Mouse (Mus musculus) lung, postnatal 0 days (tissue): ENCODE results near the gene Gm49337. TPM values are rescaled to one million over a fixed set of nuclear protein-coding genes. Genes with fewer than 3 reads are reported as not detected.
A peak's percentile ranks its signal among the peaks of the same experiment; 100 is the strongest.

Experiments used
- ATAC-seq: fragments of 200-750 bp; cut with Nextera tagmentation; 2 replicates; pipeline ENCODE4 v1.8.0; 2017; ENCODE audit warnings: moderate library complexity
- DNase-seq: peaks from one replicate; pipeline ENCODE4 v3.0.0-alpha.2; 2016; ENCODE audit warnings: low spot score
- H3K27ac ChIP-seq: fragments of 300-500 bp; sonication (generic); 2 replicates; pipeline ENCODE4 v1.5.1; 2014; ENCODE audit warnings: antibody characterized with exemption, mild to moderate bottlenecking, low read length, mixed read lengths
- H3K27me3 ChIP-seq: fragments of 300-500 bp; sonication (generic); replicated peaks from 2 replicates; pipeline ENCODE4 v1.6.1; 2014; ENCODE audit warnings: low read length, mixed read lengths; ENCODE audit not compliant: insufficient read depth
- H3K36me3 ChIP-seq: fragments of 300-500 bp; sonication (generic); 2 replicates; pipeline ENCODE4 v1.6.1; 2014; ENCODE audit warnings: low read length, mixed read lengths; ENCODE audit not compliant: insufficient read depth
- H3K4me1 ChIP-seq: fragments of 300-500 bp; sonication (generic); 2 replicates; pipeline ENCODE4 v1.6.1; 2014; ENCODE audit warnings: antibody characterized with exemption, low read depth, low read length, mixed read lengths; ENCODE audit not compliant: insufficient read depth
- H3K4me2 ChIP-seq: fragments of 300-500 bp; sonication (generic); replicated peaks from 2 replicates; pipeline ENCODE4 v1.6.1; 2014; ENCODE audit warnings: low read depth, mild to moderate bottlenecking, low read length, moderate library complexity, mixed read lengths
- H3K4me3 ChIP-seq: fragments of 300-500 bp; sonication (generic); 2 replicates; pipeline ENCODE4 v1.5.1; 2014; ENCODE audit warnings: low read depth, low read length
- H3K9ac ChIP-seq: fragments of 300-500 bp; sonication (generic); replicated peaks from 2 replicates; pipeline ENCODE4 v1.6.1; 2014; ENCODE audit warnings: low read depth, mild to moderate bottlenecking
- H3K9me3 ChIP-seq: fragments of 300-500 bp; sonication (generic); 2 replicates; pipeline ENCODE4 v1.6.1; 2016; ENCODE audit warnings: low read length, mixed read lengths
- CTCF ChIP-seq: IDR thresholded peaks from 2 replicates; pipeline ENCODE4 v1.5.1; 2016; ENCODE audit warnings: antibody characterized with exemption, mild to moderate bottlenecking
- EP300 ChIP-seq: IDR thresholded peaks from 2 replicates; pipeline ENCODE4 v1.6.1; 2016; ENCODE audit warnings: antibody characterized with exemption, mild to moderate bottlenecking, control low read depth
- WGBS: fragments of 180-500 bp; shearing (Covaris S2); extraction: QIAGEN DNeasy Blood & Tissue Kit; methylation state at CpG from one replicate; pipeline ENCODE4 v1.1.7; 2014; 5-methylcytosine and 5-hydroxymethylcytosine counted together
- polyA plus RNA-seq: library from polyadenylated mRNA; unstranded; fragments of >200 nt; fragmentation: Nextera tagmentation; extraction: Ambion mirVana; gene quantifications from 2 replicates; pipeline ENCODE4 v1.2.1, GENCODE M21; 2015

Gm49337 gene
- polyA plus RNA-seq, 1 experiment from 2014 or later: not detected

DNA sequence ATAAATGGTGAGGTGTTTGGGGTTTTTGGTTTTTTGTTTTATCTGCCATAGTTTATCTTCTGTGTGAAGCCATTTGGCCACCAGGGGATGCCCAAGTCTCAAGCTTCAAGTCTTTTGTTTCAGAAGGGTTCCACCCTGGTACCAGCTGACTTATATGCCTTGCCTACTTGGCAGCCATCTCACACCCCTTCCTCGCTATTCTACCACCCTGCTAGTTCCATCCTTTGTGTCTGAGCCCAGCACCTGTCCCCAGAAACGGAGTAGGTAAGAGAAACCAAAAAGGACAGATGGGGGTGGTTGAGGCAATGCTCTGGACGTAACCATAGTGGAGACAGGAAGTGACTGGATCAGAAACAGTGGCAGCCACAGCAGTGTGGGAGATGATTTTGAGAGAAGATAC, 13.3 kb upstream of the Gm49337 start:
- DNase-seq: peak; percentile 70
- H3K27me3 ChIP-seq: no peaks in the 10 kb centered on the region

GRCm38 (mm10) chr4:116160769-116161168, 12.4 kb upstream of the Gm49337 start:
- Histone ChIP-seq H3K4me2 (no peak overlapping the region), H3K36me3 (peaks cover 18% of the 10 kb centered on the region), H3K4me3 (no peak overlapping the region), H3K9ac (no peak overlapping the region), H3K4me1 (no peaks in the 10 kb centered on the region; the same call in 1 of the 2 replicates), H3K27ac (peak overlapping the region; percentile 5; the same call in 1 of the 2 replicates), H3K9me3 (no peaks in the 10 kb centered on the region), H3K27me3 (no peaks in the 10 kb centered on the region)
- TF ChIP-seq EP300: no peak
- TF ChIP-seq CTCF: no peak
- ATAC-seq (no peak), DNase-seq (no peak)
- 66% methylated on average over 3 of the region's 3 CpGs for WGBS

More for the DNA sequence above, 13.3 kb upstream of the Gm49337 start:
- Histone ChIP-seq H3K9ac (no peak overlapping the region), H3K4me2 (no peak overlapping the region), H3K9me3 (no peaks in the 10 kb centered on the region), H3K36me3 (peaks cover 27% of the 10 kb centered on the region), H3K4me3 (no peak overlapping the region), H3K27ac (0 out of 2 replicates have a peak overlapping the region, but pooled peaks have one; percentile 5), H3K4me1 (no peaks in the 10 kb centered on the region)
- WGBS: 66% methylated on average over 3 of the region's 3 CpGs
- TF ChIP-seq CTCF (peak; percentile 77), EP300 (no peak)
- peak; percentile 20; the same call in 1 of the 2 replicates for ATAC-seq

GRCm38 (mm10) chr4:116162142-116162541, 11.0 kb upstream of the Gm49337 start:
- 48% methylated on average over 4 of the region's 4 CpGs for WGBS
- Histone ChIP-seq H3K9ac (no peak overlapping the region), H3K27me3 (no peaks in the 10 kb centered on the region), H3K4me3 (no peak overlapping the region), H3K27ac (peak overlapping the region; percentile 72), H3K4me1 (no peaks in the 10 kb centered on the region; the same call in 1 of the 2 replicates), H3K9me3 (no peaks in the 10 kb centered on the region), H3K36me3 (peaks cover 12% of the 10 kb centered on the region), H3K4me2 (no peak overlapping the region)
- DNase-seq: peak; percentile 80
- peak; percentile 65 for ATAC-seq
- TF ChIP-seq EP300: no peak
- no peak for TF ChIP-seq CTCF

GRCm38 (mm10) chr4:116164759-116165554, 8.2 kb upstream of the Gm49337 start:
- H3K4me1 ChIP-seq: no peaks in the 10 kb centered on the region; the same call in 1 of the 2 replicates
- WGBS: 51% methylated on average over 2 of the region's 2 CpGs
- H3K27me3 ChIP-seq: no peaks in the 10 kb centered on the region
- H3K27ac ChIP-seq: peak overlapping the region; percentile 68
- H3K36me3 ChIP-seq: no peaks in the 10 kb centered on the region
- no peak overlapping the region for H3K4me3 ChIP-seq
- TF ChIP-seq EP300 (no peak), CTCF (no peak)
- H3K9me3 ChIP-seq: no peaks in the 10 kb centered on the region
- peak; percentile 15 for ATAC-seq
- H3K9ac ChIP-seq: no peak overlapping the region
- peak; percentile 62 for DNase-seq
- no peak overlapping the region for H3K4me2 ChIP-seq

DNA sequence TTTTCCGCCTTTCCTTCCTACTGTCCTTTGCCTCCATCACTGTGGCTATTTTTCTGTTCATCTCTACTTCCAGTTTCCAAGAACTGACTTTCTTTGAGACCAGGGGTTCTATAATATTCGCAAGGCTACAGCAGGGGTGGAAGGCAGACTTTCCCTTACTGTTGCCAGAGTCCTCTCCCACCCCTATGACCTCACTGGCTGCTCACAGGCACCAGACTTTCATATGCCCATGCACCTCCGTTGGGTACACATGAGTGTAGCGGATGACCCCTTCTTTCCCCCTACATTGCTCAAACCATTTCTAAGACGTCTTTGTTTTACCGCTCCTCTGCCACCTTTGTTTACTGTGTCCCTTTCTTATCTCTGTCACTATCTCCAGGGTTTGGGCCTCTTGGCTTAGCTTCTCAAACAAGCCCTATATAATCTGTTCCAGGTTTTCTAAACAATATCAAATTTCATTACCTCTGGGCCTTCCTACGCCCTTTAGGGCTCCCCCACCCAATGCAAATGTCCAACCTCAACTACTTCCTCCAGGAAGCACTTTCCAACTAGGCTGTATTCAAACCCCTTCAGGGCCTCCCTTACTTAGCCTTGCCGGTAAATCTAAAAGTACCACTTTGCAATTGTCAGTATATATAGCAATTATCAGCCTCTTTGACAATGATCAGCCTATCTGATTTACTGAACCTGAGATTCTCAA, 7.3 kb upstream of the Gm49337 start:
- H3K27ac ChIP-seq: peak overlapping the region; percentile 54
- DNase-seq (peak; percentile 45), ATAC-seq (no peak)
- H3K4me3 ChIP-seq: no peak overlapping the region
- H3K9ac ChIP-seq: no peak overlapping the region
- H3K27me3 ChIP-seq: no peaks in the 10 kb centered on the region
- TF ChIP-seq EP300 (no peak), CTCF (no peak)
- no peaks in the 10 kb centered on the region for H3K9me3 ChIP-seq
- 31% methylated on average over 8 of the region's 8 CpGs for WGBS
- H3K36me3 ChIP-seq: no peaks in the 10 kb centered on the region
- H3K4me1 ChIP-seq: no peaks in the 10 kb centered on the region; the same call in 1 of the 2 replicates
- H3K4me2 ChIP-seq: 0 out of 2 replicates have a peak overlapping the region, but pooled peaks have one; percentile 19

GRCm38 (mm10) chr4:116167404-116167803, 5.8 kb upstream of the Gm49337 start, which contains the start of gene Tspan1:
Gene Tspan1, minus strand, starts transcription at chr4:116167601.
- no peaks in the 10 kb centered on the region; the same call in 1 of the 2 replicates for H3K4me1 ChIP-seq
- H3K27me3 ChIP-seq: no peaks in the 10 kb centered on the region
- H3K9ac ChIP-seq: no peak within 1 kb of the TSS
- H3K9me3 ChIP-seq: no peaks in the 10 kb centered on the region
- H3K4me3 ChIP-seq: no peak within 1 kb of the TSS
- 25% methylated on average over 7 of the region's 7 CpGs for WGBS
- H3K36me3 ChIP-seq: no peaks in the 10 kb centered on the region
- DNase-seq: peak; percentile 88
- peak within 1 kb of the TSS; percentile 54 for H3K27ac ChIP-seq
- TF ChIP-seq CTCF (peak; percentile 70), EP300 (no peak)
- H3K4me2 ChIP-seq: 0 out of 2 replicates have a peak within 1 kb of the TSS, but pooled peaks have one; percentile 19
- ATAC-seq: peak; percentile 84
